Mouse (Mus musculus) stomach, postnatal 0 days (tissue): ENCODE data around the gene Tubd1.

Experiments used
- CTCF ChIP-seq: IDR thresholded peaks from 2 replicates; pipeline ENCODE4 v1.5.1; 2016; ENCODE audit warnings: antibody characterized with exemption, low read depth, mild to moderate bottlenecking, moderate library complexity
- EP300 ChIP-seq: optimal IDR thresholded peaks from 2 replicates; pipeline ENCODE3; 2016; ENCODE audit warnings: antibody characterized with exemption

DNA sequence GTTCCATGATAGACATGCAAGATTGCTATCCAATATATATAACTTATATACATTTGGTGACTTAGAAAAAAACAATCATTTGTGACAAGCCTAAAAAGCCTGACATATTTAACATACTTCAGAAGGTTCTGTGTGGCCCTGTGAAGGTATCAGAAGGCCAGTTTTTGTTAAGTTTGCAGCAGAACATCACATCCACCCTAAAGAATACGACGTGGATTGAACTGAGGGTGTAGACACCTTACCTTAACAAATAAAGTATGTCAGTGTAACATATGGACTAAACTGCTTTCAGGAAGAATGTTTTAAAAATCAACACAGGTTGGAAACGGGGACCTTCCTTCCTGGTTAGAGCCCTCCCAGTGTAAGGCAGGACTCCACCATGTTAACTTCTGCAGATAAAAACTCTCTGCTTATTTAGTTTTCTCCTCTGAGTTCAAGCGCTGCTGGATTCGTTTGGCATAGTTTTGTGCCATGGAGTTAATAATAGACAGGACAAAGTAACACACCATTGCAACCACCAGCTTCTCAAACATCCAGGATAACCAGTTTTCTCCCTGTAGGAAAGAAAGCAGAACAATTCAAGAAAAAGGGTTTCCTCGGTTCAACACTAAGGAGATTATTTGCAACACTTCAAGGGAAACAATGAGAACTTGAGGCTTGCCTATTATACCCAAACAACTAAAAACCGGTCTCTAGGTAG, 40.3 kb downstream of the Tubd1 start:
- TF ChIP-seq CTCF, result no peak
- TF ChIP-seq EP300, result no peak
